Mouse (Mus musculus): ENCODE data around the gene Oaz1. TPM values are rescaled to one million over a fixed set of nuclear protein-coding genes. Genes with fewer than 3 reads are reported as not detected.
"Not testable (repeated sequence)": the region's sequence is repeated elsewhere in the genome, so short reads cannot be mapped to it uniquely, and the experiment has no call there.

The Oaz1 gene
- polyA plus RNA-seq, 1 experiment from 2014 or later, result 1,885 TPM

- H3K27ac ChIP-seq; ATAC-seq (ENCODE audit: low FRiP score, low read depth); H3K4me3 ChIP-seq; H3K4me1 ChIP-seq; H3K9ac ChIP-seq; H3K9me3 ChIP-seq; H3K27me3 ChIP-seq; H3K36me3 ChIP-seq; H3K4me2 ChIP-seq (replicated peaks): not testable (repeated sequence)
- WGBS, result 82% methylated on average over 7 of the region's 7 CpGs
Measured at GRCm38 (mm10) chr10:80817955-80818354, 8.5 kb upstream of the Oaz1 start.

GRCm38 (mm10) chr10:80818599-80819281 is 7.7 kb upstream of the Oaz1 start:
- H3K27ac ChIP-seq, result no peak overlapping the region
- H3K4me1 ChIP-seq, result no peaks in the 10 kb centered on the region
- WGBS, result 58% methylated on average over 6 of the region's 6 CpGs
- ATAC-seq (ENCODE audit: low FRiP score, low read depth), result no peak
- H3K27me3 ChIP-seq, result no peaks in the 10 kb centered on the region
- no peak overlapping the region for H3K4me2 ChIP-seq (replicated peaks)
- no peak overlapping the region for H3K9ac ChIP-seq
- no peak overlapping the region for H3K4me3 ChIP-seq
- H3K36me3 ChIP-seq, result no peaks in the 10 kb centered on the region
- H3K9me3 ChIP-seq, result no peaks in the 10 kb centered on the region

GRCm38 (mm10) chr10:80819406-80819805 is 7.0 kb upstream of the Oaz1 start:
- 57% methylated on average over 3 of the region's 3 CpGs for WGBS
- no peak overlapping the region for H3K9ac ChIP-seq
- ATAC-seq (ENCODE audit: low FRiP score, low read depth), result no peak
- H3K27ac ChIP-seq, result no peak overlapping the region
- H3K9me3 ChIP-seq, result no peaks in the 10 kb centered on the region
- no peaks in the 10 kb centered on the region for H3K27me3 ChIP-seq
- no peak overlapping the region for H3K4me3 ChIP-seq
- H3K4me2 ChIP-seq (replicated peaks), result no peak overlapping the region
- no peaks in the 10 kb centered on the region for H3K36me3 ChIP-seq
- no peaks in the 10 kb centered on the region for H3K4me1 ChIP-seq

GRCm38 (mm10) chr10:80821991-80822390 is 4.5 kb upstream of the Oaz1 start:
- H3K9me3 ChIP-seq, result no peaks in the 10 kb centered on the region
- H3K4me2 ChIP-seq (replicated peaks), result no peak overlapping the region
- H3K9ac ChIP-seq, result no peak overlapping the region
- no peaks in the 10 kb centered on the region for H3K4me1 ChIP-seq
- no peak for ATAC-seq (ENCODE audit: low FRiP score, low read depth)
- no peak overlapping the region for H3K4me3 ChIP-seq
- no peaks in the 10 kb centered on the region for H3K36me3 ChIP-seq
- 50% methylated on average over 2 of the region's 2 CpGs for WGBS
- no peak overlapping the region for H3K27ac ChIP-seq
- H3K27me3 ChIP-seq, result no peaks in the 10 kb centered on the region

GRCm38 (mm10) chr10:80822528-80822927 is 3.9 kb upstream of the Oaz1 start:
- Histone ChIP-seq H3K36me3 (no peaks in the 10 kb centered on the region), H3K4me3 (no peak overlapping the region), H3K4me1 (peaks cover 1% of the 10 kb centered on the region), H3K27me3 (no peaks in the 10 kb centered on the region), H3K4me2 (replicated peaks) (no peak overlapping the region), H3K9ac (no peak overlapping the region), H3K27ac (no peak overlapping the region), H3K9me3 (no peaks in the 10 kb centered on the region)
- 91% methylated on average over 5 of the region's 5 CpGs for WGBS
- no peak for ATAC-seq (ENCODE audit: low FRiP score, low read depth)

GRCm38 (mm10) chr10:80823316-80823715 is 3.1 kb upstream of the Oaz1 start:
- Histone ChIP-seq H3K36me3 (no peaks in the 10 kb centered on the region; the same call in 1 of the 2 replicates), H3K9me3 (no peaks in the 10 kb centered on the region), H3K4me2 (replicated peaks) (no peak overlapping the region), H3K27me3 (no peaks in the 10 kb centered on the region), H3K27ac (no peak overlapping the region), H3K4me1 (peaks cover 9% of the 10 kb centered on the region), H3K9ac (no peak overlapping the region), H3K4me3 (no peak overlapping the region)
- ATAC-seq (ENCODE audit: low FRiP score, low read depth), result no peak
- 90% methylated on average over 1 of the region's 1 CpGs for WGBS

- Histone ChIP-seq H3K4me3 (no peak overlapping the region), H3K4me1 (peaks cover 14% of the 10 kb centered on the region), H3K9me3 (no peaks in the 10 kb centered on the region), H3K27me3 (no peaks in the 10 kb centered on the region), H3K9ac (0 out of 2 replicates have a peak overlapping the region, but pooled peaks have one; percentile 13), H3K36me3 (peaks cover under 1% of the 10 kb centered on the region), H3K4me2 (replicated peaks) (no peak overlapping the region), H3K27ac (no peak overlapping the region)
- ATAC-seq (ENCODE audit: low FRiP score, low read depth), result no peak
- 66% methylated on average over 8 of the region's 8 CpGs for WGBS
Measured at GRCm38 (mm10) chr10:80823847-80824643, 2.4 kb upstream of the Oaz1 start.

GRCm38 (mm10) chr10:80824827-80825226 is 1.6 kb upstream of the Oaz1 start:
- peaks cover 22% of the 10 kb centered on the region for H3K4me1 ChIP-seq
- H3K4me3 ChIP-seq, result no peak overlapping the region
- H3K4me2 ChIP-seq (replicated peaks), result no peak overlapping the region
- 81% methylated on average over 2 of the region's 2 CpGs for WGBS
- peaks cover 8% of the 10 kb centered on the region for H3K36me3 ChIP-seq
- H3K9ac ChIP-seq, result no peak overlapping the region
- H3K9me3 ChIP-seq, result no peaks in the 10 kb centered on the region
- no peaks in the 10 kb centered on the region for H3K27me3 ChIP-seq
- no peak overlapping the region for H3K27ac ChIP-seq
- no peak for ATAC-seq (ENCODE audit: low FRiP score, low read depth)

GRCm38 (mm10) chr10:80827063-80827869 is 810 bp downstream of the Oaz1 start:
- H3K36me3 ChIP-seq, result peaks cover 18% of the 10 kb centered on the region
- peaks cover 37% of the 10 kb centered on the region for H3K4me1 ChIP-seq
- H3K27ac ChIP-seq, result peak overlapping the region; percentile 87; the same call in 1 of the 2 replicates
- H3K9me3 ChIP-seq, result no peaks in the 10 kb centered on the region
- peak overlapping the region; percentile 82 for H3K4me3 ChIP-seq
- no peak for ATAC-seq (ENCODE audit: low FRiP score, low read depth)
- H3K27me3 ChIP-seq, result peaks cover under 1% of the 10 kb centered on the region; the same call in 1 of the 2 replicates
- peak overlapping the region; percentile 90 for H3K9ac ChIP-seq
- WGBS, result 8% methylated on average over 29 of the region's 29 CpGs
- peak overlapping the region; percentile 100 for H3K4me2 ChIP-seq (replicated peaks)

- WGBS, result 72% methylated on average over 10 of the region's 10 CpGs
- peak overlapping the region; percentile 82 for H3K4me3 ChIP-seq
- H3K27ac ChIP-seq, result no peak overlapping the region
- peaks cover 7% of the 10 kb centered on the region for H3K27me3 ChIP-seq
- H3K4me2 ChIP-seq (replicated peaks), result peak overlapping the region; percentile 100
- ATAC-seq (ENCODE audit: low FRiP score, low read depth), result no peak
- peak overlapping the region; percentile 90 for H3K9ac ChIP-seq
- peaks cover 18% of the 10 kb centered on the region for H3K36me3 ChIP-seq
- H3K9me3 ChIP-seq, result no peaks in the 10 kb centered on the region
- H3K4me1 ChIP-seq, result peaks cover 37% of the 10 kb centered on the region
Measured at GRCm38 (mm10) chr10:80827870-80828420, 1.5 kb downstream of the Oaz1 start.

- not testable (repeated sequence) for H3K27ac ChIP-seq; ATAC-seq (ENCODE audit: low FRiP score, low read depth); H3K9me3 ChIP-seq
- 83% methylated on average over 9 of the region's 9 CpGs for WGBS
- H3K4me3 ChIP-seq, result peak overlapping the region; percentile 82
- peak overlapping the region; percentile 100 for H3K4me2 ChIP-seq (replicated peaks)
- H3K36me3 ChIP-seq, result peaks cover 18% of the 10 kb centered on the region
- peaks cover 13% of the 10 kb centered on the region for H3K27me3 ChIP-seq
- H3K4me1 ChIP-seq, result peaks cover 37% of the 10 kb centered on the region
- peak overlapping the region; percentile 90; the same call in 1 of the 2 replicates for H3K9ac ChIP-seq
Measured at GRCm38 (mm10) chr10:80828587-80828986, 2.1 kb downstream of the Oaz1 start.

Data from limb, embryonic 13.5 days (tissue).